Mouse (Mus musculus) liver, embryonic 13.5 days (tissue): Measurements from ENCODE around the gene Lamc3. TPM values are rescaled to one million over a fixed set of nuclear protein-coding genes. Genes with fewer than 3 reads are reported as not detected.

Source experiments
- ATAC-seq: fragments of 200-750 bp; cut with Nextera tagmentation; 2 replicates; pipeline ENCODE4 v1.8.0; 2017; ENCODE audit warnings: low read depth, mild to moderate bottlenecking, moderate number of reproducible peaks, moderate library complexity
- DNase-seq: peaks from one replicate; pipeline ENCODE4 v3.0.0; 2022
- H3K27ac ChIP-seq: fragments of 300-500 bp; sonication (generic); 2 replicates; pipeline ENCODE4 v1.5.1; 2015; ENCODE audit warnings: moderate library complexity, mild to moderate bottlenecking, inconsistent platforms
- H3K27me3 ChIP-seq: fragments of 300-500 bp; sonication (generic); 2 replicates; pipeline ENCODE4 v1.6.1; 2015; ENCODE audit warnings: mild to moderate bottlenecking, inconsistent platforms
- H3K36me3 ChIP-seq: fragments of 300-500 bp; sonication (generic); 2 replicates; pipeline ENCODE4 v1.6.1; 2015; ENCODE audit warnings: mild to moderate bottlenecking, inconsistent platforms
- H3K4me1 ChIP-seq: fragments of 300-500 bp; sonication (generic); replicated peaks from 2 replicates; pipeline ENCODE4 v1.6.1; 2015; ENCODE audit warnings: inconsistent platforms
- H3K4me2 ChIP-seq: fragments of 300-500 bp; sonication (generic); 2 replicates; pipeline ENCODE4 v1.6.1; 2015; ENCODE audit warnings: inconsistent platforms, mild to moderate bottlenecking, moderate library complexity
- H3K4me3 ChIP-seq: fragments of 300-500 bp; sonication (generic); replicated peaks from 2 replicates; pipeline ENCODE4 v1.5.1; 2015; ENCODE audit warnings: mild to moderate bottlenecking, inconsistent platforms
- H3K9ac ChIP-seq: fragments of 300-500 bp; sonication (generic); 2 replicates; pipeline ENCODE4 v1.6.1; 2015; ENCODE audit warnings: mild to moderate bottlenecking, inconsistent platforms
- H3K9me3 ChIP-seq: fragments of 300-500 bp; sonication (generic); replicated peaks from 2 replicates; pipeline ENCODE4 v1.6.1; 2016; ENCODE audit warnings: inconsistent platforms
- WGBS: fragments of 180-500 bp; shearing (Covaris S2); methylation state at CpG from one replicate; pipeline ENCODE4 v1.1.7; 2015; ENCODE audit not compliant: insufficient replicate concordance; 5-methylcytosine and 5-hydroxymethylcytosine counted together
- polyA plus RNA-seq: library from polyadenylated mRNA; unstranded; fragments of >200 nt; fragmentation: Nextera tagmentation; extraction: Ambion mirVana; gene quantifications from 2 replicates; pipeline ENCODE4 v1.2.1, GENCODE M21; 2015

Lamc3 gene
- polyA plus RNA-seq, 1 experiment from 2014 or later = 0.02 TPM

- ATAC-seq (no peak), DNase-seq (no peak)
- Histone ChIP-seq H3K4me3 (no peak overlapping the region), H3K9ac (no peak overlapping the region), H3K9me3 (no peaks in the 10 kb centered on the region), H3K4me1 (peaks cover 8% of the 10 kb centered on the region), H3K4me2 (no peak overlapping the region), H3K27me3 (peaks cover 26% of the 10 kb centered on the region), H3K36me3 (no peaks in the 10 kb centered on the region), H3K27ac (no peak overlapping the region)
- WGBS = 49% methylated on average over 5 of the region's 5 CpGs
Measured at GRCm38 (mm10) chr2:31955686-31956085, 68.6 kb downstream of the Lamc3 start.

DNA sequence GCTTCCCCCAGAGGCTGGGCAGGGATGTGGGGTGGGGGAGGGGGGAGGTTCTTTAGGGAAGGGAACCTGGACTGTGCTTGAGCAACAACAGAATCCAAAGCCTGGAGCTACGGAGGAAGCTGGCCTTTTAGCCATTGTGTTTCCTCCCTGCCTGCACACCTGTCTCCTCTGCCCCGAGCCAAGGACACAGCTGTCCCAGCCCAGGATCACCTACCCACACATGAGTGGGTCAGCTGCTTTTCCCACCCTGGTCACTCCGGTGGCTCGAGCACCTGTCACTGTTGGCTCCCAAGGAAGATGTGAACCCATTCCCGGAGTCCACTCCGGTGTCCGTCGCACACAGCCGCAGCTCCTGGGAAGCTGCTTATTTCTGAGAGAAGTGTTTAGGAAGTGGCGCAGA lies 70.1 kb downstream of the Lamc3 start:
- Histone ChIP-seq H3K9me3 (no peaks in the 10 kb centered on the region), H3K27me3 (peaks cover 10% of the 10 kb centered on the region), H3K4me1 (0 out of 2 replicates have a peak, but pooled peaks cover 4% of the 10 kb centered on the region), H3K9ac (no peak overlapping the region), H3K4me2 (no peak overlapping the region), H3K27ac (no peak overlapping the region), H3K36me3 (no peaks in the 10 kb centered on the region), H3K4me3 (no peak overlapping the region)
- no peak for ATAC-seq
- 82% methylated on average over 10 of the region's 10 CpGs for WGBS
- DNase-seq = no peak

GRCm38 (mm10) chr2:31960986-31961385 lies 73.9 kb downstream of the Lamc3 start:
- 81% methylated on average over 8 of the region's 8 CpGs for WGBS
- Histone ChIP-seq H3K9ac (no peak overlapping the region), H3K36me3 (no peaks in the 10 kb centered on the region), H3K27ac (no peak overlapping the region), H3K27me3 (no peaks in the 10 kb centered on the region), H3K4me1 (0 out of 2 replicates have a peak, but pooled peaks cover 4% of the 10 kb centered on the region), H3K9me3 (no peaks in the 10 kb centered on the region), H3K4me3 (no peak overlapping the region), H3K4me2 (no peak overlapping the region)
- ATAC-seq (no peak), DNase-seq (no peak)

DNA sequence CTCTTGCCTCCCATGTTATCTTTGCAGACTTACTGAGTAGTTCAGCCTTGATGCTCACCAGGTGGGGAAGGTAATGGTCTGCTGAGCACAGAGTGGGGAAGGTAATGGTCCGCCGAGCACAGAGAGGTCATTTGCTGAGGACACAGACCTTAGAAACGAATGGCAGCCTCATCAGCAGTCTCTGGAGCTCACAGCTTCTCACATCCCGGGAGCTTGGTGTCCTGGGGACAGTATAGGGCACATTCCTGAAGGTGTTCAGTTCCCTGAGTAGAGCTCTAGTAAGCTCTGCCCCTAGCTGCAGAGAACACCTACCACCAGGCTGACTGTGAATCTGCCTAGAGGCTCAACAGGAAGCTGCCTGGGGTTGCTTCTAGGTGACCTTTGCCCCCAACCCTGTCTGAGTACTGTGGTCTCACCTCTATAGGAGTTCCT lies 74.7 kb downstream of the Lamc3 start:
- H3K9me3 ChIP-seq = no peaks in the 10 kb centered on the region
- no peak for DNase-seq
- no peak overlapping the region for H3K9ac ChIP-seq
- no peak for ATAC-seq
- 58% methylated on average over 4 of the region's 4 CpGs for WGBS
- H3K27me3 ChIP-seq = no peaks in the 10 kb centered on the region
- no peak overlapping the region for H3K4me3 ChIP-seq
- H3K36me3 ChIP-seq = no peaks in the 10 kb centered on the region
- no peak overlapping the region for H3K4me2 ChIP-seq
- no peak overlapping the region for H3K27ac ChIP-seq
- H3K4me1 ChIP-seq = 0 out of 2 replicates have a peak, but pooled peaks cover 4% of the 10 kb centered on the region

DNA sequence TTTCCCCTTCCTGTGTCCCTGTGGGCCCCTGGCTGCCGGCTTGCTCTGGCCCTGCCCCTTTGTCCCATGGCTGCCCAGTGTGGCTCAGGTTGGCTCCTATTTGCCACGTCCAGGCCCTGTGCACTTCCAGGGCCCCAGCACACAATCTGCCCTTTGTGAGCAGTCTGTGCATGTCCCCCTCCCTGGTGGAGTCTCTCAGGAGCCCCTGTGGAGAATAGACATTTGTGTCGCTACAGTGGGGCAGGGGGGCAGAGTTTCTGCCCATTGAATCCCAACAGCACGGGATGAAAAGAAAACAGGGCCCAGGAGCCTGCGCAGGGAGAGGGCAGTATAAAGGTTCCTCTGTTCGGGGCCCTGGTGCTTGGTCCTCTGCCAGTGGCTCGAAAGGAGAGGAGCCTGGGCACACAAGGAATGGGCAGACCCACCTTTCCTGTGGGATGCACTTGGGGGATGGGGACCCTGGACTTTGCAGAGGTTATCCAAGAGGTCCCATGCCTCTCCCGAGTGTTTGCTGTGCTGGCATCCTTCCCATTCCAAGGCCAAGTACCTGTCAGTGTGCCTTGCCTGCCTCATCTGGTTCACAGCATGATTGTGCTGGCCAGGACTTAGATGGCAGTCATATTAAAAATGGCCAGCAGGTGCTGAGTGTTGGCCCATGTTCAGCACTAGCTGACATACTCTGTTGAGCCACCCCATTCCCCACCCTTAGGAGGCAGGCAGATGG lies 75.6 kb downstream of the Lamc3 start:
- H3K9ac ChIP-seq = no peak overlapping the region
- no peak overlapping the region for H3K4me3 ChIP-seq
- no peak for DNase-seq
- no peaks in the 10 kb centered on the region for H3K9me3 ChIP-seq
- H3K4me2 ChIP-seq = no peak overlapping the region
- H3K36me3 ChIP-seq = no peaks in the 10 kb centered on the region
- WGBS = 61% methylated on average over 8 of the region's 8 CpGs
- no peaks in the 10 kb centered on the region for H3K27me3 ChIP-seq
- H3K4me1 ChIP-seq = 0 out of 2 replicates have a peak, but pooled peaks cover 4% of the 10 kb centered on the region
- no peak overlapping the region for H3K27ac ChIP-seq
- ATAC-seq = no peak

GRCm38 (mm10) chr2:31963491-31963890 lies 76.4 kb downstream of the Lamc3 start:
- no peak overlapping the region for H3K4me2 ChIP-seq
- ATAC-seq (no peak), DNase-seq (no peak)
- WGBS = 78% methylated on average over 7 of the region's 7 CpGs
- H3K4me1 ChIP-seq = 0 out of 2 replicates have a peak, but pooled peaks cover 4% of the 10 kb centered on the region
- no peaks in the 10 kb centered on the region for H3K9me3 ChIP-seq
- H3K27ac ChIP-seq = no peak overlapping the region
- no peaks in the 10 kb centered on the region for H3K36me3 ChIP-seq
- no peak overlapping the region for H3K4me3 ChIP-seq
- H3K27me3 ChIP-seq = no peaks in the 10 kb centered on the region
- H3K9ac ChIP-seq = no peak overlapping the region

GRCm38 (mm10) chr2:31964191-31964590 lies 77.1 kb downstream of the Lamc3 start:
- no peak overlapping the region for H3K4me2 ChIP-seq
- H3K9me3 ChIP-seq = no peaks in the 10 kb centered on the region
- no peak overlapping the region for H3K27ac ChIP-seq
- no peak overlapping the region for H3K4me3 ChIP-seq
- H3K9ac ChIP-seq = no peak overlapping the region
- 84% methylated on average over 3 of the region's 3 CpGs for WGBS
- H3K36me3 ChIP-seq = no peaks in the 10 kb centered on the region
- H3K4me1 ChIP-seq = 0 out of 2 replicates have a peak, but pooled peaks cover 4% of the 10 kb centered on the region
- no peak for DNase-seq
- ATAC-seq = no peak
- H3K27me3 ChIP-seq = no peaks in the 10 kb centered on the region

DNA sequence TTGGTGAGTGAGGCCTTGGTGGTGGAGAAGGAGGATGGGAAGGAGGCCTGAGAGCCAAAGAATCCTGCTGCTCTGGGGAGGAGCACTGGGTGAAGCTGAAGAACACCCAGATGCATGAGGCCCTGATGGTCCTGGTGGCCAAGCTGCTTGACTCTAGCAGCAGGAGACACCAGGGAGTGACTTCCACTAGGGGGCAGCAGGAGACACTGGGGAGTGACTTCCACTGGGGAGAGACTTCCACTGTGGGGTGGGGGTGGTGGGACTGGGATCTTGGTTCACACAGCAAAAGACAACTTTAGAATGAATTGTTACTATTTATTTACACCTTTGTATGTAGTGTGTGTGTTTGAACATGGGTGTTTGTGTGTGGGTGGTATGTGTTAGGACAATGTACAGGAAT lies 78.0 kb downstream of the Lamc3 start:
- Histone ChIP-seq H3K9me3 (no peaks in the 10 kb centered on the region), H3K27me3 (no peaks in the 10 kb centered on the region), H3K36me3 (no peaks in the 10 kb centered on the region), H3K4me3 (no peak overlapping the region), H3K9ac (no peak overlapping the region), H3K4me2 (no peak overlapping the region), H3K27ac (no peak overlapping the region), H3K4me1 (0 out of 2 replicates have a peak, but pooled peaks cover 4% of the 10 kb centered on the region)
- DNase-seq = peak; percentile 42
- ATAC-seq = no peak

- H3K4me2 ChIP-seq = no peak overlapping the region
- no peaks in the 10 kb centered on the region for H3K9me3 ChIP-seq
- 72% methylated on average over 8 of the region's 8 CpGs for WGBS
- H3K9ac ChIP-seq = no peak overlapping the region
- H3K27me3 ChIP-seq = 0 out of 2 replicates have a peak, but pooled peaks cover 3% of the 10 kb centered on the region
- no peaks in the 10 kb centered on the region for H3K36me3 ChIP-seq
- H3K27ac ChIP-seq = no peak overlapping the region
- ATAC-seq (no peak), DNase-seq (no peak)
- H3K4me1 ChIP-seq = no peaks in the 10 kb centered on the region
- H3K4me3 ChIP-seq = no peak overlapping the region
Measured at GRCm38 (mm10) chr2:31966801-31967200, 79.7 kb downstream of the Lamc3 start.

DNA sequence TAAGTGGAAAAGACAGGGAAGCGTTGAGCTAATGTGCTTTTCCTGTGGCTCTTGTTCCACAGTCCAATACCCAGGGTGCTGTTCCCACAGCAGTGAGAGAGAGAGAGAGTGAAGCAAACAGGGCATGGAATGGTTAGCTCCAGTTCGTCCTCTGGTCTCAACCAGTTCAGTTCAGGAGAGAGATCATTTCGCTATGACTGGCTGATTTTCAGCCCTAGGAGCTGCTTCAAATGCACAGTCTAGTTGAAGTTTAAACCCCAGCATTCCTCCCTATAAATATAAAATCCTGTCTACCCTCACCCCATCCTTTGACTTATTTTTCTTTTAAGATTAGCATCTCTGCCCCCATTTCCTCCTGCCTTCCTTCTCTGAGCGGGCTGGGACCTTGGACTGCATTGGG lies 85.5 kb downstream of the Lamc3 start:
- DNase-seq = no peak
- Histone ChIP-seq H3K4me3 (no peak overlapping the region), H3K9ac (no peak overlapping the region), H3K4me1 (peaks cover 22% of the 10 kb centered on the region), H3K36me3 (peaks cover 13% of the 10 kb centered on the region), H3K4me2 (no peak overlapping the region), H3K9me3 (no peaks in the 10 kb centered on the region), H3K27ac (no peak overlapping the region), H3K27me3 (0 out of 2 replicates have a peak, but pooled peaks cover 3% of the 10 kb centered on the region)
- no peak for ATAC-seq
- WGBS = 66% methylated on average over 4 of the region's 4 CpGs

DNA sequence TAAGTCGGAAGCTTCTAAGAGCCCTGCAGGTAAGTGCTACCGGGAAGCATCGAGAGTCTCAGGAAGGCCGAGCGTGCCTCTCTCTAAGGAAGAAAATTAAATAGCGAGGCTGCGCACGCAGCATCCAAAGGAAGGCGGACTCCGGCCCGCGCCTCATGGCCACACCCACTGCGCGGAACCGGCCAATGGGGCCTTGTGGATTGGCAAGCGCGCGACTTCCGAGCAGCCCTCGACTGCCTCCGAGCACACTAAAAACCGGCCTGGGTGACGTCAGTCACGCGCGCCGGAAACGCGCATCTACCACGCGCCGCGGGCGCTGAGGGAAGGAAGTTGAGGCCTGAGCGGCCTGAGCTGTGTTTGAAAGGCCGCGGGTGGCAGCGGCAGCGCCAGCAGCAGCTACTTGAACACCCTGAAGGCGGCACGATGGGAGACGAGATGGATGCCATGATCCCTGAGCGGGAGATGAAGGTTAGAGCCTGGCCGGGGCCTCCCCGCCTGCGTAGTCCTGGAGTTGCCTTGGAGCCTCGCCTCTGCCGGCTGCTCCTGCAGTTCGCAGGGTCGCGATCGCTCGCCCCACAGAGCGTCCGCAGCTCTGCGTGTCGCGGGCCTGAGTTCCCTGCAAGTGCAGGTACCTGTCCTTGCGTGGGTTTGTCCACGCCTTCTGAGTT lies 87.2 kb downstream of the Lamc3 start, which contains the start of gene Nup214:
Nup214 (plus strand) TSS at position 296 of the 668 bp plus-strand sequence.
- peak within 1 kb of the TSS; percentile 69 for H3K27ac ChIP-seq
- under 1% methylated on average over 60 of the region's 60 CpGs for WGBS
- H3K9ac ChIP-seq = peak within 1 kb of the TSS; percentile 88
- H3K4me3 ChIP-seq = peak within 1 kb of the TSS; percentile 99
- no peaks in the 10 kb centered on the region for H3K9me3 ChIP-seq
- H3K4me1 ChIP-seq = peaks cover 22% of the 10 kb centered on the region
- peak; percentile 99 for ATAC-seq
- 0 out of 2 replicates have a peak, but pooled peaks cover 3% of the 10 kb centered on the region for H3K27me3 ChIP-seq
- peaks cover 29% of the 10 kb centered on the region for H3K36me3 ChIP-seq
- peak; percentile 98 for DNase-seq
- H3K4me2 ChIP-seq = peak within 1 kb of the TSS; percentile 94
